Mouse (Mus musculus) MEL (cell line): ENCODE measurements around the gene Bub1b. TPM values are rescaled to one million over a fixed set of nuclear protein-coding genes. Genes with fewer than 3 reads are reported as not detected.

Experiments
- DNase-seq: peaks from one replicate; pipeline ENCODE4 v3.0.0; 2011; ENCODE audit warnings: low read depth, low spot score
- H3K27ac ChIP-seq: 2 replicates; pipeline ENCODE4 v1.5.1; 2012; ENCODE audit warnings: low read depth, mild to moderate bottlenecking, control low read depth, low read length, moderate library complexity; ENCODE audit not compliant: control insufficient read depth
- H3K27me3 ChIP-seq, 2 experiments: fragments of 150-350 bp in 1 of 2; sonication (generic) in 1 of 2; 2 replicates each; pipeline ENCODE4 v1.6.1; 2012; ENCODE audit warnings: low read length in 2 of 2, mild to moderate bottlenecking in 2 of 2, improper control_type of control experiment in 1 of 2, moderate library complexity in 1 of 2; ENCODE audit not compliant: insufficient read depth in 2 of 2, control insufficient read depth in 1 of 2
- H3K36me3 ChIP-seq, 2 experiments: 2 replicates each; pipeline ENCODE4 v1.6.1; 2012 to 2014; ENCODE audit warnings: low read length in 2 of 2, improper control_type of control experiment in 1 of 2, inconsistent platforms in 1 of 2, mild to moderate bottlenecking in 1 of 2; ENCODE audit not compliant: insufficient read depth in 2 of 2, control insufficient read depth in 1 of 2
- H3K4me1 ChIP-seq, 2 experiments: fragments of 150-350 bp in 1 of 2; sonication (generic) in 1 of 2; 2 replicates each; pipeline ENCODE4 v1.6.1; 2012; ENCODE audit warnings: low read length in 2 of 2, improper control_type of control experiment in 1 of 2, mild to moderate bottlenecking in 1 of 2; ENCODE audit not compliant: insufficient read depth in 2 of 2, control insufficient read depth in 1 of 2
- H3K4me3 ChIP-seq, 2 experiments: fragments of 150-350 bp in 1 of 2; sonication (generic) in 1 of 2; 2 replicates each; pipeline ENCODE4 v1.5.1; 2012; ENCODE audit warnings: low read depth in 2 of 2, low read length in 2 of 2, mild to moderate bottlenecking in 2 of 2, moderate library complexity in 2 of 2, control low read depth in 1 of 2, improper control_type of control experiment in 1 of 2; ENCODE audit not compliant: control insufficient read depth in 1 of 2, insufficient read depth in 1 of 2
- H3K79me2 ChIP-seq: 2 replicates; pipeline ENCODE4 v1.6.1; 2012; ENCODE audit warnings: mild to moderate bottlenecking, low read length, moderate library complexity; ENCODE audit not compliant: control insufficient read depth, poor library complexity, insufficient read depth
- H3K9ac ChIP-seq: 2 replicates; pipeline ENCODE4 v1.6.1; 2012; ENCODE audit warnings: low read depth, mild to moderate bottlenecking, control low read depth, low read length, moderate library complexity; ENCODE audit not compliant: control insufficient read depth, poor library complexity, severe bottlenecking
- H3K9me3 ChIP-seq: fragments of 150-350 bp; sonication (generic); replicated peaks from 2 replicates; pipeline ENCODE4 v1.6.1; 2012; ENCODE audit warnings: mild to moderate bottlenecking, low read length, improper control_type of control experiment, moderate library complexity; ENCODE audit not compliant: insufficient read depth
- BHLHE40 ChIP-seq: IDR thresholded peaks from 2 replicates; pipeline ENCODE4 v1.6.1; 2012; ENCODE audit warnings: low read depth, mild to moderate bottlenecking, inconsistent platforms, low read length, improper control_type of control experiment, borderline replicate concordance
- GABPA ChIP-seq: IDR thresholded peaks from 2 replicates; pipeline ENCODE4 v1.6.1; 2012; ENCODE audit warnings: low read depth, mild to moderate bottlenecking, inconsistent platforms, low read length, improper control_type of control experiment, moderate library complexity
- HCFC1 ChIP-seq: IDR thresholded peaks from 2 replicates; pipeline ENCODE4 v1.6.1; 2012; ENCODE audit warnings: low read depth, mild to moderate bottlenecking, inconsistent platforms, low read length, improper control_type of control experiment, moderate library complexity
- JUND ChIP-seq: IDR thresholded peaks from 2 replicates; pipeline ENCODE4 v1.6.1; 2011; ENCODE audit warnings: low read depth, mild to moderate bottlenecking, improper control_type of control experiment, low read length
- KAT2A ChIP-seq: conservative IDR thresholded peaks from 2 replicates; pipeline ENCODE4 v1.6.1; 2012; ENCODE audit warnings: low read depth, low read length, improper control_type of control experiment, inconsistent platforms
- MAX ChIP-seq: IDR thresholded peaks from 2 replicates; pipeline ENCODE4 v1.6.1; 2011; ENCODE audit warnings: low read length, improper control_type of control experiment
- MAZ ChIP-seq: IDR thresholded peaks from 2 replicates; pipeline ENCODE4 v1.6.1; 2012; ENCODE audit warnings: low read depth, mild to moderate bottlenecking, inconsistent platforms, low read length, improper control_type of control experiment
- MYB ChIP-seq: IDR thresholded peaks from 2 replicates; pipeline ENCODE4 v1.6.1; 2011; ENCODE audit warnings: mild to moderate bottlenecking, low read depth, low read length, improper control_type of control experiment
- MYC ChIP-seq: IDR thresholded peaks from 2 replicates; pipeline ENCODE4 v1.6.1; 2011; ENCODE audit warnings: low read depth, mild to moderate bottlenecking, low read length, improper control_type of control experiment, moderate library complexity
- NRF1 ChIP-seq: IDR thresholded peaks from 2 replicates; pipeline ENCODE4 v1.6.1; 2014; ENCODE audit warnings: low read depth, mild to moderate bottlenecking, inconsistent platforms, low read length, improper control_type of control experiment, moderate library complexity; ENCODE audit not compliant: poor library complexity, insufficient read depth, severe bottlenecking
- POLR2AphosphoS2 ChIP-seq: IDR thresholded peaks from 2 replicates; pipeline ENCODE4 v1.6.1; 2011; ENCODE audit warnings: low read length, improper control_type of control experiment
- SIN3A ChIP-seq: IDR thresholded peaks from 2 replicates; pipeline ENCODE4 v1.6.1; 2012; ENCODE audit warnings: low read length, improper control_type of control experiment, inconsistent platforms
- ZKSCAN1 ChIP-seq: IDR thresholded peaks from 2 replicates; pipeline ENCODE4 v1.6.1; 2012; ENCODE audit warnings: low read depth, mild to moderate bottlenecking, inconsistent platforms, low read length, improper control_type of control experiment, moderate library complexity
- polyA plus RNA-seq, 2 experiments: library from polyadenylated mRNA; stranded (reverse) in 1 of 2; unstranded in 1 of 2; fragments of >175 nt in 1 of 2; fragments of >200 nt in 1 of 2; gene quantifications; 2 replicates each; pipeline versions ENCODE4 v1.2.1 to v1.2.4; 2012; ENCODE audit warnings: low replicate concordance in 2 of 2, low read depth in 1 of 2; ENCODE audit not compliant: insufficient read length in 2 of 2, insufficient read depth in 1 of 2, missing spikeins in 1 of 2
- total RNA-seq: library from RNA; depleted of rRNA; stranded (reverse); fragments of 300-350 nt; gene quantifications from 2 replicates; pipeline ENCODE4 v1.2.3, GENCODE M21; 2012

The Bub1b gene
- total and polyA plus RNA-seq, 3 experiments, result 87.5 to 120 TPM; not detected in 1

DNA sequence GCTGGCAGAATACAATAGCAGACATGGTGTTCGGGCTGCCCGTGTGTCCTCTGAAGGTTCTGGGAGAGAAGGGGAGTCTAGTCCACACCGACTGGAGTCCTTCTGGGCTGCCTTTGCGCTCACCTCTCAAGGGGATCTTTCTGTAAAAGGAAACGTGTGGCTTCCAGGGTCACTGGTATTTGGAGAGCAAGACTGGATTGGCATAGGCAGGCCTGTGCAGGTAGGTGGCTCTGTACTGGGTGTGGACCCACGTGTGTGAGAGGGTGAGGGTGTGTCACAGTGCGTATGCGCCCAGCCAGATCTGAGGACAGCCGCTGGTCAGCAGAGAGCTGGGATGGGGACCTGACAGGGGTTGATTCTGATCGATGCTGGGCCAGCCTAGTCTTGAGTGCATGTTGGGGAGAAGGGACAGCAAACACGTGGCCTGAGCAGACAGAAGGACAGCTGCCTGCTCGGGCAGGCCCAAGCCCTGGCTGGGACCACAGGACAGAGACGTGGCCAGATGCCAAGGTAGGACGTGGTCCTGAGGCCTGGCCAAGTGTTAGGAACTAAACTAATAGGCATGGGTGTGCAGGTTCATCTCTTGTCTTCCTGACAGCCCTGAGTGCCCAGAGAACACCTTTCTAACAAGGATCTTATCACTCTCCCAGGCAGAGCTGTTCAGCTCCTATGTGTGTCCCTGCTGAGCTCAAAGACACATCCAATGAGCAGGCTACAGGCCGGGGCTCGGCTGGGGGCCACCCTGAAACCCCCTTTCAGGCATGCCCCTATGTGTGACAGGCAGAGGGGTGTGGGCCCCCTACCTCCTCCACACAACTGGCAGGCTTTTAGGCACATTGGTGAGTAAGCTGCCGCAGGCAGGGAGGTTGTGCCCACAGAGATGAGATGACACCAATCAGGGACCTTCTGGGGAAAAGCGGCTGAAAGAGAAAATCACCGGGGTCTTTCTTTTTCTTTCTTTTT, 66.1 kb downstream of the Bub1b start (continued):
- TF ChIP-seq POLR2AphosphoS2, result no peak
- no peak for TF ChIP-seq MAZ
- TF ChIP-seq BHLHE40, result no peak
- TF ChIP-seq JUND, result no peak
- TF ChIP-seq MAX, result peak; percentile 83

DNA sequence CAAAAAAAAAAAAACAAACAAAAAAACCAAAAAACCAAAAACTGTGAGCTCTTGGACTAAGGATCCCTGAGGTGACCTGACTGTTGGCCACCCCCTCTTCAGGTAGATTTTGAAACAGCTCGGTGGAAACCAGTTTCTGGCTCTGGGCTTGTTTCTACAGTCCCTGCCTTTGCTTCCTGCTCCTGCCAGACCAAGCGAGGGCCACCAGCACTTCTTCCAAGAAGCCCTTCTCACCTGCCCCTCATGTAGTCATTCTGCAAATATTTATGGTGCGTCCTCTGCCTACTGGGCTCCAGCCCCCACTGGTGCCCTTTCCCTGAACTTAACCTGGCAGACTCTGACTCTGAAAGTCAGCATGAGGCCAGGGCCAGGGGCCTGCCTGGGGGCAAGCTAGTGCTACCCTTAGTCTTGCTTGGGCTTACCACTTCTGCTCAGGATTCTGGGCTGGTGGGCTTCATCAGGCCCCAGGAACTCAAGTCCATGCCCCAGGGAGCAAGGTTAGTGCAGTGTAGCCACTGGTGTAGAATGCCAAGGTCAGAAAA, 67.0 kb downstream of the Bub1b start:
- H3K9ac ChIP-seq, result peak overlapping the region; percentile 81; the same call in 1 of the 2 replicates
- peaks cover 15% of the 10 kb centered on the region for H3K79me2 ChIP-seq
- H3K4me1 ChIP-seq, result peaks cover 19 to 27% of the 10 kb centered on the region in 2 experiments
- TF ChIP-seq KAT2A (no peak), HCFC1 (no peak), SIN3A (no peak), ZKSCAN1 (no peak), MYB (no peak), GABPA (no peak)
- DNase-seq, result no peak
- no peaks in the 10 kb centered on the region for H3K27me3 ChIP-seq
- H3K9me3 ChIP-seq, result no peaks in the 10 kb centered on the region
- H3K27ac ChIP-seq, result no peak overlapping the region
- peaks cover 0 to 25% of the 10 kb centered on the region in 2 experiments; a peak in 2 of 4 replicates for H3K36me3 ChIP-seq
- H3K4me3 ChIP-seq, result no peak overlapping the region

- Histone ChIP-seq H3K36me3 (peaks cover 0 to 23% of the 10 kb centered on the region in 2 experiments; a peak in 2 of 4 replicates), H3K9me3 (no peaks in the 10 kb centered on the region), H3K9ac (no peak overlapping the region), H3K27me3 (no peaks in the 10 kb centered on the region), H3K79me2 (peaks cover 15% of the 10 kb centered on the region), H3K4me1 (peaks cover 17 to 27% of the 10 kb centered on the region in 2 experiments), H3K27ac (no peak overlapping the region), H3K4me3 (no peak overlapping the region)
- DNase-seq, result no peak
- TF ChIP-seq NRF1 (no peak), MYC (no peak)
These were observed 67.6 kb downstream of the Bub1b start for GRCm38 (mm10) chr2:118665616-118666015.
